Mouse (Mus musculus) testis, adult 2 months (tissue): ENCODE results near the gene Alg14.

Source experiments
- CTCF ChIP-seq: fragments of 200-500 bp; IDR thresholded peaks from 2 replicates; pipeline ENCODE4 v1.5.1; 2012; ENCODE audit warnings: low read depth, mild to moderate bottlenecking, inconsistent platforms, low read length, moderate library complexity; ENCODE audit not compliant: control insufficient read depth, insufficient read depth, insufficient replicate concordance
- POLR2A ChIP-seq: fragments of 200-500 bp; IDR thresholded peaks from 2 replicates; pipeline ENCODE4 v1.6.1; 2012; ENCODE audit warnings: low read depth, mild to moderate bottlenecking, inconsistent platforms, low read length, moderate library complexity; ENCODE audit not compliant: control insufficient read depth

GRCm38 (mm10) chr3:121379699-121380098, 88.1 kb downstream of the Alg14 start:
- TF ChIP-seq CTCF (no peak), POLR2A (no peak)
